Mouse (Mus musculus) inflammation-experienced regulatory T-cells, adult 6 months (primary cell): ENCODE results near the gene Wbp1l. TPM values are rescaled to one million over a fixed set of nuclear protein-coding genes. Genes with fewer than 3 reads are reported as not detected.
"Not testable (repeated sequence)": the region's sequence is repeated elsewhere in the genome, so short reads cannot be mapped to it uniquely, and the experiment has no call there.

ENCODE experiments used
- ATAC-seq: one replicate; pipeline ENCODE4 v1.8.0; 2017
- polyA plus RNA-seq, 3 experiments: library from polyadenylated mRNA; unstranded; fragments of 100-300 nt; shearing (Covaris generic); gene quantifications; one replicate each; pipeline ENCODE4 v1.2.1; 2017

Gene Wbp1l
- 10 to 100 TPM; 16.4 to 19.4 (median 16.5) TPM for polyA plus RNA-seq

DNA sequence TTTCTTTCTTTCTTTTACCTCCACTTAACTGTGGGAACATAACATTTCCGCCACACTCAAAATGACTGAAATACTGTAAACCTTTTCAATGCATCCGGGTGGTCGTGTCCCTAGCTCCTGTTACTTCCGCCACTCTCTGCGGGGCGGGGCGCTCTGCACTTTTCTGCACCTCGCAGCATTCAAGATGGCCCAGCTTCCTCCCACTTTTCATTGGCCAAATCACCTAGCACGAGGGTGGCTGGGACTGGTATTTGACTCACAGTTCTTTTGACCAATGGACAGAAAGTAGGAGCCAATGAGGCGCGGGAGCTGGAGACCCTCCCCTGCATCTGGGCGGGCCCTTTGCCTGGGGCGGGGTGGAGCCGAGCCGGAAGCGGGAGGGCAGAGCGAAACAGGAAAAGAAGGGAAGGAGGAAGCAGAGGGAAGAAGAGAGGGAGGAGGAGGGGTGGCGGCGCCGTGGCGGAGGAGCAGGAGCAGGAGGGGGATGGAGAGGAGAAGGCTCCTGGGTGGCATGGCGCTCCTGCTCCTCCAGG lies at the start of gene Wbp1l:
TSS of gene Wbp1l (plus strand) at position 365 of the 533 bp plus-strand sequence.
- ATAC-seq: peak; percentile 99

DNA sequence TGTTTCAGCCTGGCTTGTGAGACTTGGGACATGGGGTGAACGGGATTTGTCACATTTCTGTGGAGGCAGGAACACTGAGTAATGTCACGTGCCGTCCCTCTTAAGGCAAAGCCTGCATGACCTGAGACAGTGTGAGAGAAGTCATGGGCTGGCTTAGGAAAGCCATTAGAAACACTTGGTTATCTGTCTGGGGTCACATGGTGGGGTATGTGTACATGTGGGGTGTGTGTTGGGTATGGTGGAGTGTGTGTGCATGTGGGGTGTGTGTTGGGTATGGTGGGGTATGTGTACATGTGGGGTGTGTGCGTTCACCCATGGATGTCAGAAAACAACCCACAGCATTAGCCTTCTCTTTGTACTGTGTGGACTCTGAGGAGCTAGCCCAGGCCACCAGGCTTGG lies 48.5 kb upstream of the Wbp1l start:
- no peak for ATAC-seq

DNA sequence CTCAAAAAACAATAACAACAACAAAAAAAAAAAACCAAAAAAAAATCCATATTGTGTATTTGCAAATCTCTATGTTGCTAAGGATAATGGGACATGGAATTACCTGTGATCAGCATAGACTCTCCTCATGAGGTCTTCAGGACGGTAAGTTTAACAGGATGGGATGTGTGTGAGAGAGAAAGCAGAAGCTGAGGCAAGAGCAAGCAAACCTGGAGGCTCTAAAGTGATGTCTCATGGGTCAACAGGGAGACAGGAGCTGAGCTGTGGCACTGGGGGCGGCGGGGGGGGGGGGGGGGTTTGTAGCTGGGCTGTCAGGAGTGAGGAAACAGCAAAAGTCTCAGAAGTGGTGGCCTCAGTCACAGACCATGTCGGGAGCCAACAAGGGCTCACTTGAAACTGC lies 46.4 kb upstream of the Wbp1l start:
- no peak for ATAC-seq

DNA sequence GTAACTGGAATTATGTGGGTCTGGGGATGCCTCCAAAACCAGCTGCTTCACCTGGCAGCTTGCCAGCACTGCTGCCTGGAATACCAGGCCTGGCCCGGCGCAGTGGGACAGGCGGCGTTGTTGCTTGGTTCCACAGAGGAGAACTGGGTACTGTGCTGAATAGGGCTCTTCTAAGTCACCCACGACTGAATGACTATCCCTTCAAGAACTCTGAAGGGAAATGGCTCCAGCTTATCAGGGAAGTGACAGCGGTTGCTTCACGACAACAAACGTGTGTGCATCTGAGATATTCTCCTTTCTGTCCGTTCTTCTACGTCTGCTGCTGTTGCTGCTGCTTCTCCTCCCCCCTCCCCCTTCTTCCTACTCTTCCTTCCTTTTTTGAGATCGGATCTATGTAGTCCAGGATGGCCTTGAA lies 45.3 kb upstream of the Wbp1l start:
- no peak for ATAC-seq

DNA sequence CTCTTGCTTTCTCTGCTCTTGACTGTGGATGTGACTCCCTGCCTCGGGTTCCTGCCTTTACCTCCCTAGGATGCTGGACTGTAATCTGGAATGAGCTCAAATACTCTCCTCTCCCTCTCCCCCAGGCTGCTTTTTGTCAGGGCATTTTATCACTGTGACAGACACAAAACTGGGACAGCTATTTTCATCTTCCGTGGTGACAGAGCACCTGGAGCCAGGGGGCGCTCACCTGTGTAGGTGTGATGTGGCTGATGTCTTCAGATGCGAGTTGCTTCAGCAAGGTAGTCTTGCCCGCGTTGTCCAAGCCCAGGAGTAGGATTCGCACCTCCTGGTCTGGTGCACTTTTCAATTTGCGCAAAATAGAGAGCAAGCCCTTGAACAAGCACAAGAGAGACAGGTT lies 40.9 kb upstream of the Wbp1l start:
- no peak for ATAC-seq

DNA sequence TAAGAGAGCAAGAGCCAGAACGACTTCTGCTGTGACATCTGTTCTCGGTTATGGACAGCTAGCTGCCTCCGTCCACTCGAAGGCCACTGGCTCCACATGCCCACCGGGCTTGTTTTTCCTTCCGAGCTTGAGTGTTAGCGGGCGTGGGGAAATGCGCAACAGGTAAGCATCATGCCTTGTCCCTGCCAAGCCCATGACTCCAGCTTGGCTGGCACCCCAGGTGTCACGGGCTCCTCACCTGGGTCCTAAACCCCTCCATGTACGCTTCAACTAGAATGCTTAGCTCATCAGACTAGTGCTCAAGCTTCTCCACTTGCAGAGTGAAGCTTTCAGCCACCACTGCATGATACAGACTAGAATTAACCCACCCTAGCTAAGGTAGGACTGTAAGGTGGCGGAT lies 40.3 kb upstream of the Wbp1l start:
- ATAC-seq: no peak

DNA sequence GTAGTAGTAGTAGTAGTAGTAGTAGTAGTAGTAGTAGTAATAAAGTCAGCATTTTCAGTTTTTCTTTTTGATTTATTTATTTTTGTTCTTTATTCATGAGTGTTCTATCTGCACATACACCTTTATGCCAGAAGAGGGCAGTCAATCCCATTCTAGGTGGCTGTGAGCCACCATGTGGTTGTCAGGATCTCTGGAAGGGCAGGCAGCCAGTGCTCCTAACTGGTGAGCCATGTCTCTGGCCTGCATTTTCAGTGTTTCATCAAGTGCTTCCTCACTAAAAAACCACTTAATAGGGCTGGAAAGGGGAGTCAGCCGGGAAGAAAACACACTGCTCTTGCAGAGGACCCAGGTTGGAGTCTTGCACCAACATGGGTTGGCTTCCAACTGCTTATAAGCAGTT lies 36.8 kb upstream of the Wbp1l start:
- ATAC-seq: no peak

DNA sequence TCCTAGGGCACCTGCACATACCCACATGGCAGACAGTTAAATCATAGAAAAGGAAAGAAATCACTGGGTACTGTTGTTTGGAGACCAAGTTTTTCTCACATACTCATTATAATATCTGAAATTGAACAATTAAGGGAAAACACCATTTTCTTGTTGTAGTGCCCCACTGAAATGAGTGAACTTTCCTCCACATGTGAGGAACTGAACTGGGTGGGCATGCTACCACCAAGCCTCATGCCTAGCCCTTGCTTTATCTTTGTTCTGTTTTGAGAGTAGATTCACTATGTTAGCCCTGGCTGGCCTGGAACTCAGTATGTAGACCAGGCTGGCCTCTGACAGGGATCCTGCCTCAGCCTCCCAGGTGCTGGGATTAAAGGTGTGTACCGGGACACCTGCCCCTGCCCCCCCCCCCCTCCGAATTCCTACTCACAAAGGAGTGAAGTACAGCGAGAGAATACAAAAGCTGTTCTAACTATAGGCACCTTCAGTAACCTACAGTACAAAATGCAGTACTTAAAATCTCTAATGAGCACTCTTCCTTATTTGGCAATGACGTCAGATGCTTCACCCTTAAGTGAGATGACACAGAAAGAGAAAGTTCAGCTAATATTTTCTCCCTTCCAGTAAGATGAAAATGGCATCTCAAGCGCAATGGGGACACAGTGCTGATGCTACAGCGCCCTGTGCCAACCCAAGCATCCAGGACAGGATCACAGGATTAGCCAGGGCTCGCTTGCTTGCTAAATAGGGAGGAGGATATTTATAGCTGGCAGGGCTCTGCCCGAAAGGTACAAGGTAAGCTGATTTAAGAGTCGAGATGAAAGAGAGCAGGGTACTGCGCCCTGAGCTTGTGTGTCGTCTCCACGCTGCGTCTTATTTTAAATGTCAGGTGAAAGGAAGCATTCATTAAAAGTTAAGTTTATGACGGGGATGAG lies 36.0 kb upstream of the Wbp1l start:
- no peak for ATAC-seq

DNA sequence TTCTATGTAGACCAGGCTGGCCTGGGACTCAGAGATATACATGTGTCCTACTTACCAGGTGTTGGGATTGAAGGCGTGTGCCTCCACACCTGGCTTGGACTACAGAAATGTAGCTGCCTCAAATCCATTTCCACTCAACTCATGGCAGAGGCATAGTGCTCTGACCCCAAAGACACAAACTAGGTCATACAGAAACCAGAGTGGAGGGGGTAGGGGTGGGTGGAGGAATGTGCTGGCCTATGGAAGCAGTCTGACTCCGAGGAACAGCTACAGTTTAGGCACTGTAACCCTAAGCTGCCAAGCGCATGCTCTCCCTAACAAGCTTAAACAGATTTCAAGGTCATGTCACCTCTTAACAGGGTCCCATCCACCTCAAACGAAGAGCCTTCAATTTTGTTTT lies 35.3 kb upstream of the Wbp1l start:
- ATAC-seq: no peak

DNA sequence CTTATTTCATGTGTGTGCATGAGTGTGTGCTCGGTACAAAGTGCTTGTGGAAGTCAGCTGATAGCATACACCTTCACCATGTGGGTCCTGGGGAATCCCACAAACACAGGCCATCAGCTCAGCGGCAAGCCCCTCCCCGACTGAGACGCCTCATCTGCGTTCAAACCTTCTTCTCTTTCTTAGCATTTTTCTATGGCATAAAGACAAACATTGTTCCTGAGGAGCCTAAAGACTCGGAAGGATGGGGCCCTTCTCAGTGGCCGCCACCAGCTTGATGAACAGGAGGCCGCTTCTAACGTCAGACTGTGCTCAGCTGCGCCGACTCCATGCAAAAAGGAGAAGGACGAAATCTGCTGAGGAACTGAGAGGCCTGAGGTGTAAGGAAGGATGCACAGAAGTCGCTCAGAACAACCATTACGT lies 34.8 kb upstream of the Wbp1l start:
- ATAC-seq: no peak

DNA sequence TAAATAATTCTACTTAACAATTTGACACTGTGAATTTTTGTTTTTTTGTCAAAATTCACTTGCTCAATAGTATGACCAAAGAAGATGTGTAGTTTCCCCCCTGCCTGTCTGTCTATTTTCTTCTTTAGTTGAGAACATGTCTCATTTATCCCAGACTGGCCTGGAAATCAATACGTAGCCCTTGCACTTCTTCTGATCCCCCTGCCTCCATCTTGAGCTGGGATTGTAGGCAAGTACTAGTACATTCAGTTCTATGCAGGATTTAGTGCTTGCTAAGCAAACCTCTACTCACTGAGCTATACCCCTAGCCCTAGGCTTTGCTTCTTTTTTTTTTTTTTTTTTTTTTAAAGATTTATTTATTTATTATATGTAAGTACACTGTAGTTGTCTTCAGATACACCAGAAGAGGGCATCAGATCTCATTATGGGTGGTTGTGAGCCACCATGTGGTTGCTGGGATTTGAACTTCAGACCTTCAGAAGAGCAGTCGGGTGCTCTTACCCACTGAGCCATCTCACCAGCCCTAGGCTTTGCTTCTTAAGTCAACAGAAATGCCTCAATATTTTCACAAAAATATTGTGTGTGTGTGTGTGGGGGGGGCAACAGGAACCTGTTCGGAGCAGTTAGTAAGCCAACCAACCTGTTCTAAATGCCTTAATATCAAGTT lies 27.5 kb upstream of the Wbp1l start:
- ATAC-seq: not testable (repeated sequence)

DNA sequence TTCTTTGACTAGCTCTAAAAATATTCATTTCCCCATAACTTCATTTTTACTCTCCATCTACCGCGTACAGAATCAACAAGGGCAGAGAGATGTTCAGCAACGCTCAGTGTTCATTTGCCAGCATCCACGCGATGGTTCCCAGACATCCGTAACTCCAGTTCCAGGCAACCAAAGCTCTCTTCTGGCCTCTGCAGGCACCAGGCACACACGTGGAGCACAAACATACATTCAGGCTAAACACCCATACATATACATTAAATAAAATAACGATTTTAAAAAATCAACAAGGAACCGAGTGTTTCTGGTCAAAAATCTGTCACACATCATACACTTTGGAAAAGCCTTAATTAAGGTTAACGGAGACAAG lies 27.0 kb upstream of the Wbp1l start:
- ATAC-seq: no peak

DNA sequence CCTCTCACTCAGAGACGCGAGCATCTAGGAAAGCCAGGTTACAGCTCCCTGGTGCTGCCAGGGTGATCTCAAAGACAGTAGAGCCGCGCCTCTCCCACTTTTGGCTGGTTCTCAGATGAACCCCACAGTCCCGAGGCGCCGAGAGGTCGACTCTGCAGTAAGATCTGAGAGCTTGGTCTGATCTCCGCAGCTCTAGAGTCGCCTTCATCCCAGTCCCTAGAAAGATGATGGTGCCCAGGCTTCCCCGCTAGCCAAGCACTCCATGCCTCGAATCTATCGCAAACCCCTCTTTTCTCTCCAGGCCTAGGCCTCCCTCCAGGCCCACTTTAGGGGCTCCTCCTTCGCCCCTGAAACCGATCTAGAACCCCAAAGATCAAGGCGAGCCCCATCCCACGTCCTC lies 26.3 kb upstream of the Wbp1l start:
- peak; percentile 6 for ATAC-seq

DNA sequence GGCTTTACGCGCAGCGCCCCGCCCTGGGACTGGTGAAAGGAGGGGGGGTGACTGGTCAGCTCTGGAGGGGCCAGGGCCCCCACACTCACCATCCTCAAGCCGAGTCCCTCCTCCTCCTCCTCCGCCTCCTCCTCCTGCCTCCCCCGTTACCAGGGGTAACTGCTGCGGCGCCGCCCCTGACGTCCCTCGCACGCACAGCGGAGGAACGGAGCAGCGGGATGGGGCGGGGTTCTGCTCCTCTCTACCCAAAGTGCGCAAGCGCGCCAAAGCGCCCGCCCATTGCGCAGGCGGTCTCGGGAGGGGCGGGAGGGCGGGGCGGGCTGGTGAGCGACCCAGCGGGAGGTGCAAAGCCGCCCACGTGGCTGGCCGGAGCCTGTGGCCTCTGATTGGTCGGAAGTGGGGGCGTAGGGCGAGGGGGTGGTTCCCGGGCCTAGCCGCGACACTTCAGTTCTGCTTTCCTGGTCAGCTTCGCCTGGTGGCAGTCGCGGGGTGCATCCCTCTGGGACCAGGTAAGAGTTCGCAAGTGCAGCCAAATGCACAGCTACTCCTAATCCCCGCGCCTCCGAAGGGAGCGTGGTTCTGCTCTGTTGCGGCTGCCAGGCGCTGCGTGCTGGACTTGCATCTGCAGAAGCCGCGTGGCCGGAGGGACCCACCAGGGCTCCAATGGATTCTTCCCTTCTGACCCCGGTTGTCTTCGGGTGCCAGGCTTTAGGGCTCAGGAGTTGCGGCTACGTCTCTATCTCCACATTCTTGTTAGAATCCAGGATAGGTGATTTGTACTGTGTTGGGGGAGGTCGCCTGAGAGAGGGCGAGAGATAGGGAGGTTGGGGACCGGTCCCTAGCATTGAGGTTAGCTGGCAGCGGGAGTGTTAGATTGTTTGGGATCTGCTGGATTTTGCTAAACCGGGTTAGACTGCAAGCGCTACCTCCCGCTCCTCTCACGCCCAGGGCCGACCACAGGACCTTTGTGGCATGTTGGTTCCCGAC lies 25.6 kb upstream of the Wbp1l start, which contains the start of the genes Arl3 and Sfxn2:
TSS of gene Arl3 (minus strand) at position 248 of the 987 bp plus-strand sequence.
TSS of gene Sfxn2 (plus strand) at position 415 of the 987 bp plus-strand sequence.
- ATAC-seq: peak; percentile 85

DNA sequence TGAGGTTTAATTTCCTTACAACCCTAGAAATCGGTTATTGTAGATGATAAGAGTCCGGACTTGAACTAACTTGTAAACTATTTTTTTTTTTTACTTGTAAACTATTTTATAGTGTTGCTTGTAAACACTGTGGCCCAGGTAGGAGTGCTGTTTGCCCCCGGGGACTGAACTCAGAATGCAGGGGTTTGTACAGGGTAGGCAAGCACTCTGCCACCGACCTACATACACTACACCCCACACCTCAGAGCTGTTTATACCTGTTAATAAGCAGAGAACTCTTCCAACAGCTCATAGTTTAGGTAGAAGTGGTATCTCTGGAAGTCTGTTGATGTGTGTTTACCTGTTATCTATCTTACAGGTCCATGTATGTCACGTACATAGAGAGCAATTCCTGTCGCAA lies 24.9 kb upstream of the Wbp1l start:
- no peak for ATAC-seq

DNA sequence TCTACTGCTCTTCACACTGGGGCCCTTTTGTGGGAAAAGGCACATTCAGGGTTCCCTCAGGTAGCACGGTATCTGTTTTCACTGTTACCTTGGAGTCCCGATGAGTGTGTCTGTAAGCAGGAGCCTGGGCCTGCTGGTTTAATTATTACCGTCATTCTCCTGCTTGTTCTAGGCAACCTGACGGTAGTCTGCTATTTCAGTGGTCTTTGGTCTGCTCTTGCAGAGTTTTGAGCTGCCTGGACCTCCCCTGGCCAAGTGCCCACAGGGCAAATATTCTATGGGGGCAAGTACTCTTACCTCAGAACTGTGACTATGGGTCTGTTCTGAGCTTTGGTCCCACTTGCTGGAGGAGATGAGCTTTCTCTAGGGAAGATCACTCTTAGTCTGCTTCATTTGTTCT lies 23.7 kb upstream of the Wbp1l start:
- no peak for ATAC-seq

DNA sequence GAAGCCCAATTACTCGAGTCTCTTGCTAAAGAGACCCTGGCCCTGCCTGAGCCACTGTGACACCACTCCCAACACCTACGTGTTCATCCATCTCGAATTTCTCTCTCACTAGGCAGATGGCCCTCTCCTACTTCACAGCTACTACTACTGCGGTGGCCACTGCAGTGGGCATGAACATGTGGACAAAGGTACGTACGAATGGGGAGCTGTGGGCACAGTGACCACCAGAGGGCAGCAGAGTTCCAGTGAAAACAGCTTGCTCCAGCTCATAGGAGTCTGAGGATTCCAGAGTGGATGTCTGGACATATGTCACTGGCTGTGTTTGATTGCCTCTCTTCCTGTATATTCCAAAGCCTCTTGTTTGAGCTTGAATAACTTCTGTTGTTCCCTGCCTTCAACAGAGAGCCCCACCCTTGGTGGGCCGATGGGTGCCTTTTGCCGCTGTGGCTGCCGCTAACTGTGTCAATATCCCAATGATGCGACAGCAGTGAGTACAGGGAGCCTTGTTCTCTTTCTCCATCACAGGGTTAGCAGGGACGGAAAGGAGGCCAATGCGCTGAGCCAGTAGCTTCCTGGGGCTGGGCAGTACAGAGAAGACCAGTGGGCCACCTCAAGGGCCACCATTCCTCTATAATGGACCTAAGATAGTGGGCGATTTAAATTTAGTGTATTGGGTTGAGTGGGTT lies 10.9 kb upstream of the Wbp1l start:
- ATAC-seq: no peak

DNA sequence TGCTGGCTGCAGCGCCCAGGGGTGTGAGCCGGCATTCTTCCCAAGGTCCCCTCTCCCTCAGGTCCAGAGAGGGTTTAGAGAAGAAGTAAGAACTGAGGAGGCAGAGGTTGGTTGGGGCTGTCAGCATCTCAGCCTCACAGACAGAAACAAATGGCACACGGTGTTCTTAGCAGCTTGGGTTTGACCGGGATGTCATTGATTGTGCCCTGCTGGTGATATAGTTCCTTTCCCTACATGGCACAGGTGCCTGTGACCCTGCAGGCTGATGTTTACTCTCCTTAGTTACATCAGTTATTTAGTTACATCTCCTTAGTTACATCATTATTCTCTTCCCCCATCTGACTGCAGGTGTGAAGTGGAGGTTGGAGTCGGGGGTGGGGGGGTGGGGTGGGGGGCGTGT lies 7.3 kb upstream of the Wbp1l start:
- ATAC-seq: no peak

DNA sequence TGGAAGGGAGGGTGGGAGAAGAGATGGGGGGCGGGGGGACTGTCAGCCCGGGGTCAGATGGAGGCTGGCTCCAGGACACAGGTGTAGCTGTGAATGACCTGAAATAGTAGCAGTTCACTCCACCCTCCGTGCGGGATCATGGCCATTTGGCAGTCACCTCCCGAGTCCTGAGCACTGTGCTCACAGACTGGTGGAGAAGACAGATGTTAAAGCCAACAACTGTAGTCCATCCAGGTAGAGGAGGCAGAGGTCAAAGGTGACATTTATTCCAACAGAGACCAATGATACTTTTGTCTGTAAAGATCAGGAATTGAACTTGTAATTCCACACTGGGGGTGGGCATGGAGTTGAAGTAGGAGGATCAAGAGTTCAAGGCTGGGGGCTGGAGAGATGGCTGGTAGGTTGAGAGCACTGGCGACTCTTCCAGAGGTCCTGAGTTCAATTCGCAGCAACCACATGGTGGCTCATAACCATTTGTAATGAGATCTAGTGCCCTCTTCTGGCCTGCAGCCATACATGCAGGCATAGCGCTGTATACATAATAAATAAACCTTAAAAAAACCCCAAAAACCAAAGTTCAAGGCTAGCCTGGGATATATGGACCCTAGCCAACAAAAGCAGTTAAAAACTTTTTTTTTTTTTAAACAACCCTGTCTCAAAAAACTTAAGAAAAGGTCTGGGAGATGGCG lies 6.0 kb upstream of the Wbp1l start:
- no peak for ATAC-seq

DNA sequence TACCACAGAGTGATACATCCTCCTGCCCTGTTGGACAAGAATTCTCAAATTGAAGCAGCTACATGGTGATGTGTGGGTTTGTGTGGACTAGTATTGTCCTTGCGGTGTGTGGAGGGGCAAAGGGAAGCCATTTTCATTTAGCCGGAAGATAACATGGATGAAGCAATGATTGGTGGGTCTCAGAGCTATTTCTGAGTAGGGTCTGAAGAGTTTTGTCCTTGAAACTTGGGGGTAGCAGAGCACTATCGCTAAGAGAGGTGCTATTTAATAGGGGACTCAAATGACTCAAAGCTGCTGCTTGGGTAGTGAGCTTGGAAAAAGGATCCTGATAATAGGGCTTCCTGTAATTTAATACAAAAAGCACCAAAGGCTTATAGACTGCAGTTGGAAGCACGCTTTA lies 697 bp upstream of the Wbp1l start:
- ATAC-seq: no peak
